29 mouse cellular contexts compared by ENCODE assay signal in the genomic region with DNA sequence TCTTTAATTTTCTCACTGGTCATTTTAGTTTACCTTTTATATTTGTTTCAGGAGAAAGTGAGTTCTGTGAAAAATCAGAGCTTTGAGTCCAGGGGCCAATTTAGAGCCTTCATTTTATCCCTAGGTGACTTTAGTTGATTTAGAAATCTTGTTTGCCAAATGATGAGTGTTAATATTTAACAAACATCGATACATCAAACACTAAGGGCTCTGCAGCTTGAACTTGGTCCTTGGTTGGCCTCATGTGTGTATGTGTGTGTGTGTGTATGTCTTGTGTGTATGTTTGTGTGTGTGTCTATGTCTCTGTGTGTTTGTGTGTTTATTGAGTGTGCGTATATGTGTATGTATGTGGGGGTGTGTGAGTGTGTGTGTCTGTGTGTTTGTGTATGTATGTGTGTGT. TPM values are rescaled to one million over a fixed set of nuclear protein-coding genes. Genes with fewer than 3 reads are reported as not detected.
"Had no signal": no experiment of that assay in that cellular context is flagged by ENCODE, and none has a peak within 500 bp of the region (broad histone marks: within the 10 kb centered on the region; RNA-seq: fewer than 3 reads in every experiment).

No protein-coding gene starts in this region.

- H3K36me3 ChIP-seq: embryonic facial prominence, embryonic 10.5 days; embryonic facial prominence, embryonic 12.5 days; embryonic facial prominence, embryonic 13.5 days; embryonic facial prominence, embryonic 15.5 days; forebrain, embryonic 10.5 days; forebrain, embryonic 12.5 days; forebrain, embryonic 15.5 days had no signal

- H3K4me3 ChIP-seq: embryonic facial prominence, embryonic 10.5 days; embryonic facial prominence, embryonic 12.5 days; embryonic facial prominence, embryonic 13.5 days; embryonic facial prominence, embryonic 15.5 days; erythroblast, embryonic 14.5 days; forebrain, embryonic 10.5 days; forebrain, embryonic 12.5 days; forebrain, embryonic 13.5 days; forebrain, embryonic 15.5 days; gastrocnemius, adult 2 months; heart, adult 2 months had no signal

- H3K27me3 ChIP-seq: embryonic facial prominence, embryonic 13.5 days; embryonic facial prominence, embryonic 15.5 days; forebrain, embryonic 15.5 days had no signal

- H3K9ac ChIP-seq: embryonic facial prominence, embryonic 12.5 days; embryonic facial prominence, embryonic 13.5 days; embryonic facial prominence, embryonic 15.5 days; forebrain, embryonic 12.5 days; forebrain, embryonic 13.5 days; forebrain, embryonic 15.5 days; forebrain, postnatal 0 days had no signal

- ATAC-seq: forebrain, embryonic 13.5 days; forebrain, embryonic 14.5 days; forebrain, embryonic 15.5 days; forebrain, embryonic 16.5 days; forebrain, postnatal 0 days had no signal

- DNase-seq: cerebellum, adult 9-10 months; cerebellum, adult 9-11 months; cerebellum, postnatal 10 days; cerebellum, postnatal 14 days; cerebellum, postnatal 25 days; cerebellum, postnatal 36 days; embryo, embryonic 11 days; forebrain, postnatal 0 days; gastrocnemius, adult 2 months; gastrocnemius, postnatal 10 days; gastrocnemius, postnatal 14 days; gastrocnemius, postnatal 25 days; gastrocnemius, postnatal 36 days; heart, adult 11 months; heart, adult 18-20 months; heart, adult 2 months had no signal

- H3K4me2 ChIP-seq: embryonic facial prominence, embryonic 12.5 days; embryonic facial prominence, embryonic 13.5 days; embryonic facial prominence, embryonic 15.5 days; forebrain, embryonic 12.5 days; forebrain, embryonic 13.5 days; forebrain, embryonic 15.5 days had no signal

- H3K9me3 ChIP-seq: embryonic facial prominence, embryonic 10.5 days; embryonic facial prominence, embryonic 12.5 days; embryonic facial prominence, embryonic 13.5 days; embryonic facial prominence, embryonic 15.5 days; forebrain, embryonic 10.5 days; forebrain, embryonic 12.5 days; forebrain, embryonic 13.5 days; forebrain, embryonic 15.5 days had no signal

- H3K27ac ChIP-seq: embryonic facial prominence, embryonic 10.5 days; embryonic facial prominence, embryonic 12.5 days; embryonic facial prominence, embryonic 13.5 days; embryonic facial prominence, embryonic 15.5 days; forebrain, embryonic 10.5 days; forebrain, embryonic 12.5 days; forebrain, embryonic 13.5 days; forebrain, embryonic 15.5 days; gastrocnemius, adult 2 months; heart, adult 2 months had no signal

RNA-seq across cellular contexts. Expression of a gene that starts 7.9 kb away (rescaled TPM):
- polyA plus RNA-seq: embryonic facial prominence, embryonic 11.5 days; embryonic facial prominence, embryonic 12.5 days; erythroblast, embryonic 14.5 days; forebrain, embryonic 11.5 days; forebrain, embryonic 13.5 days had no signal
